Mouse (Mus musculus): ENCODE measurements around the gene Olfr600. TPM values are rescaled to one million over a fixed set of nuclear protein-coding genes. Genes with fewer than 3 reads are reported as not detected.
"Not testable (repeated sequence)": the region's sequence is repeated elsewhere in the genome, so short reads cannot be mapped to it uniquely, and the experiment has no call there.

The Olfr600 gene
- 4.6 TPM in 1 of 2 replicates, not detected in the other for polyA plus RNA-seq (2012; ENCODE audit: insufficient read depth, low replicate concordance)

DNA sequence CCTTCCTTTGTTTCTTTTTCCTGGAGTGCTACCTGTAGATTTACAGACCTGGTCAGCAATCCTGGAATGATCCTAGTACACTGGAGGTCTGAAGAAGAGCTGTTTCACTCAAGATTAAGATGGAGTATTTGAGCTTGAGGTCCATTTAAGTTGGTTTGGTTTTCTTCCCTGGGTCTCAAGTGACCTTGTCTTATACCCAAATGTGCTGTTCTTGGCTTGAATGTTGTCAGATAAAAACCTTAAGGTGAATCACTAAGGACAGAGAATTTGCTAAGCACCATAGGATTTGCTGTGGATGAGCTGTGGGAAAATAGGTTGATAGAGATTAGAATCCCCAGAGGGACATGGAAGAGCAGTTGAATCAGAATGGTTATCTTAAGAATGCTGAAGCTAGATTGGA is at the start of gene Olfr600:
Olfr600 (minus strand) TSS at position 101 of the 400 bp plus-strand sequence.
- Histone ChIP-seq H3K36me3 (replicated peaks; ENCODE audit: low read length) (no peaks in the 10 kb centered on the region), H3K27me3 (replicated peaks) (no peaks in the 10 kb centered on the region), H3K9me3 (no peaks in the 10 kb centered on the region), H3K4me3 (replicated peaks) (no peak within 1 kb of the TSS), H3K4me1 (no peaks in the 10 kb centered on the region)
- no peak for TF ChIP-seq GATA1 (IDR thresholded peaks at IDR 0.05; ENCODE audit: borderline replicate concordance, low read length)
- no peak for TF ChIP-seq FLI1 (IDR thresholded peaks at IDR 0.05; ENCODE audit: low read length)

DNA sequence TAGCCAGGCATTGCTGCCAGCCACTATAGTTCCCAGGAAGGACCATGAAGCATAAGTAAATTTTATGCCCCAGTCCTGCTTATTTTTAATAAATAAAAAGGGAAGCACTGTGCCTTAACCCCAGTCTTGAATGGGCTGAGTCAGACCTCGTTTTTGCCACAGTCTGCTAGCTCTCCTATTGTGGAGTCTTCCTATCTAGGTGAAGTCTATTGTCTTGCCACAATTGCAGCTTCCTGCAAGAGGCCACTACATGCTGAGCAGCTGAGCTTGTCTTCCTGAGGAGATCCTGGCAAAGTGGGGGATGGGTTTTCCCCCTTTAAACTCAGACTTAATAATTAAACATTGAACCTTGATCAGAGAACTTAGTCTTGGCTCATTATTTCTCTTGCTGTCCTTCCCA is 49.5 kb upstream of the Olfr600 start:
- Histone ChIP-seq H3K4me3 (replicated peaks) (no peak overlapping the region), H3K9me3 (no peaks in the 10 kb centered on the region), H3K36me3 (replicated peaks; ENCODE audit: low read length) (no peaks in the 10 kb centered on the region), H3K27me3 (replicated peaks) (no peaks in the 10 kb centered on the region), H3K4me1 (no peaks in the 10 kb centered on the region)
- TF ChIP-seq GATA1 (IDR thresholded peaks at IDR 0.05; ENCODE audit: borderline replicate concordance, low read length): no peak
- TF ChIP-seq FLI1 (IDR thresholded peaks at IDR 0.05; ENCODE audit: low read length): no peak

DNA sequence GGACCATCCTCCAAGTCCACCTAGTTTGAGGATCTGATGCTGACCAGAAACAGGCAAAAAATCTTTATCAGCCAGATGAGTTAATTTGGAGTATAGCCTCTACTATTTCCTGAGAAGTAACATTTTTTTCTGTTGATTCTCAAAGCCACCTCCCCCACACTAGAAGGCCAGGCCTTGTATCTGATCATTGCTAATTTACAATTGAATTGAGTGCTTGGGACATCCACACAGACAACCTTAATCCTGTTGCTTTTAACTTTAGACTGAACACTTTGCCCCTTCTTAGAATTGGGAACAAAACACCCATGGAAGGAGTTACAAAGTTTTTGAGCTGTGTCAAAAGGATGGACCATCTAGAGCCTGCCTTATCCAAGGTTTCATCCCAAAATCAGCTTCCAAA is 48.3 kb upstream of the Olfr600 start:
- no peaks in the 10 kb centered on the region for H3K36me3 ChIP-seq (replicated peaks; ENCODE audit: low read length)
- H3K27me3 ChIP-seq (replicated peaks): no peaks in the 10 kb centered on the region
- H3K9me3 ChIP-seq: no peaks in the 10 kb centered on the region
- no peak overlapping the region for H3K4me3 ChIP-seq (replicated peaks)
- TF ChIP-seq FLI1 (IDR thresholded peaks at IDR 0.05; ENCODE audit: low read length) (no peak), GATA1 (IDR thresholded peaks at IDR 0.05; ENCODE audit: borderline replicate concordance, low read length) (no peak)
- no peaks in the 10 kb centered on the region for H3K4me1 ChIP-seq

DNA sequence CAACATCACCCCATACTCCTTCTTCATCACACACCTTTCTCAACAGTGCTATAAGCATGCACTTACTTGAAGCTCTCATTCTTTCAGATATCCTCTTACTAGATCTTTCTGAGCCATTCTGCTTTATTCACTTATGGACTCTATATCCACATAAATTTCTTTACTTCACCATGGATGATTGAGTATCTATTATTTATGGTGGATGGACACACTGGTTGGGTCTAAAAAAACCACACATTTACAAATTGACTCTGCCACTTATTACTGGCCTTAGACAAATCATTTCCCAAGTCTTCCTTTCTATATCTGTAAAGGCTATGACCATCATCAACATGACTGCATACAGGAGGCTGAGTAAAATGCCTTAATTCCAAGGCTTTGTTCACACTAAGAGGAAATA is 36.6 kb upstream of the Olfr600 start, which contains the start of gene Olfr603:
Olfr603 (minus strand) TSS at position 101 of the 400 bp plus-strand sequence.
- TF ChIP-seq GATA1 (IDR thresholded peaks at IDR 0.05; ENCODE audit: borderline replicate concordance, low read length) (no peak), FLI1 (IDR thresholded peaks at IDR 0.05; ENCODE audit: low read length) (no peak)
- H3K4me3 ChIP-seq (replicated peaks): no peak within 1 kb of the TSS

DNA sequence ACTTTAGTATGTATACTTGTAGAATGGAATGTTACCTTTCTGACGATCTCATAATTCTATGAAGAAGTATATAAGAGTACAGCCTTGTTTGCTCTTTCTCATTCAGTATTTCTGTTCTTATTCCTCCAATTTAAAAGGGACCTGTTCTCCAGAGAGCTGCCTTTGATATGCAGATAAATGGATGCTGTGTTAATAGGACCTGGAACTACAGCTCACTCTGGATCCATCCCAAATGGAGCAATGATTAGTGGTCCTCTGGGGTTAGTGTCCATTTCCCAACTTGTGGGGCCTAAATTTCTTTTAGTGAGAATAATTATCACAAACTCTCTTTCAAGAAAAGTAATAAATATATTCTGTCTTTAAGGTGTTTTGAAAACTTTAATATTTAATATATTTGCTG is 13.1 kb upstream of the Olfr600 start, which contains the start of gene Olfr601:
Olfr601 (minus strand) TSS at position 101 of the 400 bp plus-strand sequence.
- Histone ChIP-seq H3K4me3 (replicated peaks) (no peak within 1 kb of the TSS), H3K36me3 (replicated peaks; ENCODE audit: low read length) (no peaks in the 10 kb centered on the region), H3K9me3 (peaks cover 9% of the 10 kb centered on the region; the same call in 1 of the 2 replicates), H3K27me3 (replicated peaks) (no peaks in the 10 kb centered on the region), H3K4me1 (no peaks in the 10 kb centered on the region)
- no peak for TF ChIP-seq FLI1 (IDR thresholded peaks at IDR 0.05; ENCODE audit: low read length)
- no peak for TF ChIP-seq GATA1 (IDR thresholded peaks at IDR 0.05; ENCODE audit: borderline replicate concordance, low read length)

More for the DNA sequence above, 36.6 kb upstream of the Olfr600 start, which contains the start of gene Olfr603:
- Histone ChIP-seq H3K36me3 (replicated peaks; ENCODE audit: low read length) (no peaks in the 10 kb centered on the region), H3K9me3 (no peaks in the 10 kb centered on the region), H3K27me3 (replicated peaks) (no peaks in the 10 kb centered on the region), H3K4me1 (no peaks in the 10 kb centered on the region)

DNA sequence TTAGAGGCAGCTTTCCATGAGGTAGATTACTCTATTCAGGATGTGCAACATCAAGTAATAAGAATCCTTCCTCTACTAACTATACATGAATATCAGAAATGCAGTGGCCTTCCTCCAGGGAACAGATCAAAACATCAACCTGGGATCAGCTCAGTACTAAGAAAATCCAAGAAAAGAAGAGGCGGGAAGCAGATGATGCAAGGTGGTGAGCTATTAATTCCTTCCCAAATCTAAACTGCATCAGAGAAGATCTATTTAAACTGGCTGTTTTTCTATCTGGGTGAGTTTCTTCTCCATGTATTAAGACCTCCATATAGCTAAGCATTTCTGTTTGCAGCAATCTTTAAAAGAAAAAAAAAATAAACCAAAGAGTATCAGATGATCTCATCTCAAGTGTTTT is 13.9 kb downstream of the Olfr600 start, which contains the start of gene Olfr599:
Olfr599 (plus strand) TSS at position 301 of the 400 bp plus-strand sequence.
- no peak for TF ChIP-seq GATA1 (IDR thresholded peaks at IDR 0.05; ENCODE audit: borderline replicate concordance, low read length)
- no peak for TF ChIP-seq FLI1 (IDR thresholded peaks at IDR 0.05; ENCODE audit: low read length)
- H3K4me3 ChIP-seq (replicated peaks): no peak within 1 kb of the TSS
- no peaks in the 10 kb centered on the region for H3K4me1 ChIP-seq
- H3K36me3 ChIP-seq (replicated peaks; ENCODE audit: low read length): no peaks in the 10 kb centered on the region
- 0 out of 2 replicates have a peak, but pooled peaks cover 4% of the 10 kb centered on the region for H3K9me3 ChIP-seq
- no peaks in the 10 kb centered on the region for H3K27me3 ChIP-seq (replicated peaks)

DNA sequence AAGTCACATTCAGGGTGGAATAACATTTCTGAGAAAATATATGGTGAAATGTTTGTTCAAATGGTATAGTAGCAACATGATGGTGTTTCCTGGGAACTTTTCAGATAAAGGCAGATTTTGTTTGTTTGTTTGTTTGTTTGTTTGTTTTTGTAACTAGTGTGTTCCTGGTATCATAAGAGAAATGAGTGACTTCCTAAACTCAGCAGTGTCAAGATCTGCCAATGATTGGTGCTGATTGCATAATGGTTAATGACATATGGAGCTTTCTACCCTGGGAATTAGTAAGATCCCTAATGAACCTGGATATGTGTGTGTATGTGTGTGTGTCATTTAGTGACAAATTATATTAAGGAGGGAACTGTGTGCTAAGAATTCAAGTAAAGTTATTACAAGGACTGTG is 26.2 kb downstream of the Olfr600 start, which contains the start of gene Olfr598:
Olfr598 (plus strand) TSS at position 301 of the 400 bp plus-strand sequence.
- Histone ChIP-seq H3K27me3 (replicated peaks) (no peaks in the 10 kb centered on the region), H3K36me3 (replicated peaks; ENCODE audit: low read length) (no peaks in the 10 kb centered on the region), H3K9me3 (no peaks in the 10 kb centered on the region), H3K4me3 (replicated peaks) (no peak within 1 kb of the TSS), H3K4me1 (no peaks in the 10 kb centered on the region)
- no peak for TF ChIP-seq GATA1 (IDR thresholded peaks at IDR 0.05; ENCODE audit: borderline replicate concordance, low read length)
- TF ChIP-seq FLI1 (IDR thresholded peaks at IDR 0.05; ENCODE audit: low read length): no peak

DNA sequence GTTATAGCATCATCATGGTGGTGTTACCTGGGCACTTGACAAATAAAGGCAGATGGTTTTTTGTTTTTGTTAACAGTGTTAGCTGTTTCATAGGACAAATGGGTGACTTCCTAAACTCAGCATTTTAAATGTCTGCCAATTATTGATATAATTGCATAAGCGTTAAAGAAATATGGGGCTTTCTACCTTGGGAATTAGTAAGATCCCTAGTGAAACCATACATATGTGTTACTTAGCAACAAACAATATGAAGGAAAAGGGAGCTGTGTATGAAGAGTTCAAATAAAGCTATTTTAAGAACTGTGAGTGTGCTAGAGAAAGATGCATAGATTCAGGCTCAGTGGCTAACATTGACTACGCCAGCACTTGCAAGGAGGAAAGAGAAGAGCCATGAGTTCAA is 33.5 kb downstream of the Olfr600 start, which contains the start of gene Olfr597:
Olfr597 (plus strand) TSS at position 301 of the 400 bp plus-strand sequence.
- not testable (repeated sequence) for H3K9me3 ChIP-seq; H3K4me1 ChIP-seq; H3K36me3 ChIP-seq (replicated peaks; ENCODE audit: low read length); H3K27me3 ChIP-seq (replicated peaks); H3K4me3 ChIP-seq (replicated peaks)

DNA sequence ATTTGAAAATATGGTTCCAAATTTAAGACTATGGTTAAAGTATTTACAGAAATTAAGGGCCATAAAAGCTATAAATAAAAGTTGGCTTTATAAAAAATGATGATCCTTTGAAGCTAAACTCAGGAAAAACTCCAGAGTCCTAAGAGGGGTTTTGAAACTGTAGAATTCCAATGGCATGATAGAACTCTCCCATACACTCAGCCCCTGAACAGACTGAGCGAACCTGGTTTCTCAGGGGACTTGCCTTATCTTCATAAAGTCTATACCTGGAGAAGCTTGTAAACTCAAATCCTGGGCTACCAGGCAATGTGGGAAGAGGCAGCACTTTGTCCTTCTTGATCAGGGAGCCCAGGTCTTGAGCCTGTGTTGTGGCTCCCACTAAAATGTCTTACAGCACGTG is 44.1 kb downstream of the Olfr600 start, which contains the start of gene Olfr596:
Olfr596 (plus strand) TSS at position 301 of the 400 bp plus-strand sequence.
- H3K9me3 ChIP-seq; H3K36me3 ChIP-seq (replicated peaks; ENCODE audit: low read length); H3K4me3 ChIP-seq (replicated peaks); H3K4me1 ChIP-seq; H3K27me3 ChIP-seq (replicated peaks): not testable (repeated sequence)

Other genes with a start within 250 kb of the Olfr600 start
- not detected in 2 replicates for gene Olfr586, start 224.0 kb downstream of the Olfr600 start, polyA plus RNA-seq (2012; ENCODE audit: insufficient read depth, low replicate concordance)
- gene Olfr588-ps1, start 208.8 kb downstream of the Olfr600 start, polyA plus RNA-seq (2012; ENCODE audit: insufficient read depth, low replicate concordance): not detected in 2 replicates
- gene Olfr589, start 193.3 kb downstream of the Olfr600 start, polyA plus RNA-seq (2012; ENCODE audit: insufficient read depth, low replicate concordance): not detected in 2 replicates
- gene Olfr591, start 171.3 kb downstream of the Olfr600 start, polyA plus RNA-seq (2012; ENCODE audit: insufficient read depth, low replicate concordance): 2.6 TPM in 1 of 2 replicates, not detected in the other
- not detected in 2 replicates for gene Olfr592, start 164.9 kb downstream of the Olfr600 start, polyA plus RNA-seq (2012; ENCODE audit: insufficient read depth, low replicate concordance)
- not detected in 2 replicates for gene Olfr593, start 137.8 kb downstream of the Olfr600 start, polyA plus RNA-seq (2012; ENCODE audit: insufficient read depth, low replicate concordance)
- not detected in 2 replicates for gene Olfr594, start 132.7 kb downstream of the Olfr600 start, polyA plus RNA-seq (2012; ENCODE audit: insufficient read depth, low replicate concordance)
- gene Usp17ld, start 97.2 kb downstream of the Olfr600 start, polyA plus RNA-seq (2012; ENCODE audit: insufficient read depth, low replicate concordance): not detected in 2 replicates
- not detected in 2 replicates for gene Olfr596, start 44.0 kb downstream of the Olfr600 start, polyA plus RNA-seq (2012; ENCODE audit: insufficient read depth, low replicate concordance)
- not detected in 2 replicates for gene Olfr597, start 33.4 kb downstream of the Olfr600 start, polyA plus RNA-seq (2012; ENCODE audit: insufficient read depth, low replicate concordance)
- not detected in 2 replicates for gene Olfr598, start 26.1 kb downstream of the Olfr600 start, polyA plus RNA-seq (2012; ENCODE audit: insufficient read depth, low replicate concordance)
- gene Olfr599, start 13.8 kb downstream of the Olfr600 start, polyA plus RNA-seq (2012; ENCODE audit: insufficient read depth, low replicate concordance): not detected in 2 replicates
- gene Olfr601, start 13.0 kb upstream of the Olfr600 start, polyA plus RNA-seq (2012; ENCODE audit: insufficient read depth, low replicate concordance): not detected in 2 replicates
- not detected in 2 replicates for gene Olfr603, start 36.5 kb upstream of the Olfr600 start, polyA plus RNA-seq (2012; ENCODE audit: insufficient read depth, low replicate concordance)
- gene Usp17lc, start 65.4 kb upstream of the Olfr600 start, polyA plus RNA-seq (2012; ENCODE audit: insufficient read depth, low replicate concordance): not detected in 2 replicates
- gene Olfr605, start 95.8 kb upstream of the Olfr600 start, polyA plus RNA-seq (2012; ENCODE audit: insufficient read depth, low replicate concordance): not detected in 2 replicates
- not detected in 2 replicates for gene Olfr606, start 99.4 kb upstream of the Olfr600 start, polyA plus RNA-seq (2012; ENCODE audit: insufficient read depth, low replicate concordance)
- not detected in 2 replicates for gene Olfr607, start 114.5 kb upstream of the Olfr600 start, polyA plus RNA-seq (2012; ENCODE audit: insufficient read depth, low replicate concordance)
- not detected in 2 replicates for gene Olfr608, start 120.2 kb upstream of the Olfr600 start, polyA plus RNA-seq (2012; ENCODE audit: insufficient read depth, low replicate concordance)
- gene Olfr609, start 148.4 kb upstream of the Olfr600 start, polyA plus RNA-seq (2012; ENCODE audit: insufficient read depth, low replicate concordance): not detected in 2 replicates
- gene Olfr610, start 162.5 kb upstream of the Olfr600 start, polyA plus RNA-seq (2012; ENCODE audit: insufficient read depth, low replicate concordance): not detected in 2 replicates
- gene Olfr611, start 171.2 kb upstream of the Olfr600 start, polyA plus RNA-seq (2012; ENCODE audit: insufficient read depth, low replicate concordance): not detected in 2 replicates
- not detected in 2 replicates for gene Olfr612, start 193.0 kb upstream of the Olfr600 start, polyA plus RNA-seq (2012; ENCODE audit: insufficient read depth, low replicate concordance)
- not detected in 2 replicates for gene Olfr613, start 198.4 kb upstream of the Olfr600 start, polyA plus RNA-seq (2012; ENCODE audit: insufficient read depth, low replicate concordance)
- not detected in 2 replicates for gene Olfr615, start 206.4 kb upstream of the Olfr600 start, polyA plus RNA-seq (2012; ENCODE audit: insufficient read depth, low replicate concordance)
- gene Olfr616, start 219.5 kb upstream of the Olfr600 start, polyA plus RNA-seq (2012; ENCODE audit: insufficient read depth, low replicate concordance): not detected in 2 replicates
- gene Olfr617, start 223.4 kb upstream of the Olfr600 start, polyA plus RNA-seq (2012; ENCODE audit: insufficient read depth, low replicate concordance): not detected in 2 replicates
- not detected in 2 replicates for gene Olfr618, start 240.4 kb upstream of the Olfr600 start, polyA plus RNA-seq (2012; ENCODE audit: insufficient read depth, low replicate concordance)